Mouse (Mus musculus) C2C12 (cell line): ENCODE data around the gene Tcf3. TPM values are rescaled to one million over a fixed set of nuclear protein-coding genes. Genes with fewer than 3 reads are reported as not detected.

Experiments used
- H3K27me3 ChIP-seq: one replicate; pipeline ENCODE4 v1.6.1; 2011; ENCODE audit not compliant: control insufficient read depth, insufficient read depth, insufficient read length
- H3K36me3 ChIP-seq: one replicate; pipeline ENCODE4 v1.6.1; 2011; ENCODE audit not compliant: control insufficient read depth, insufficient read depth
- H3K4me3 ChIP-seq: one replicate; pipeline ENCODE4 v1.5.1; 2011; ENCODE audit warnings: mild to moderate bottlenecking, control low read depth; ENCODE audit not compliant: poor library complexity, insufficient read depth, severe bottlenecking
- H3K79me2 ChIP-seq: one replicate; pipeline ENCODE4 v1.6.1; 2011; ENCODE audit not compliant: control insufficient read depth, insufficient read depth
- H3K79me3 ChIP-seq: one replicate; pipeline ENCODE4 v1.6.1; 2011; ENCODE audit warnings: low read depth, control low read depth
- H3ac ChIP-seq: one replicate; pipeline ENCODE3; 2011; ENCODE audit warnings: low read depth; ENCODE audit not compliant: control insufficient read depth, insufficient read length
- CEBPB ChIP-seq: IDR thresholded peaks from one replicate; pipeline ENCODE4 v1.6.1; 2011; ENCODE audit warnings: low read depth, mild to moderate bottlenecking, control low read depth, moderate library complexity
- CTCF ChIP-seq: IDR thresholded peaks from one replicate; pipeline ENCODE4 v1.5.1; 2011; ENCODE audit not compliant: control insufficient read depth, insufficient read depth, insufficient read length
- FOSL1 ChIP-seq: IDR thresholded peaks from one replicate; pipeline ENCODE4 v1.8.0; 2011; ENCODE audit warnings: mild to moderate bottlenecking, low read length; ENCODE audit not compliant: poor library complexity, insufficient read depth, severe bottlenecking
- MAX ChIP-seq: IDR thresholded peaks from one replicate; pipeline ENCODE4 v1.6.1; 2011; ENCODE audit warnings: mild to moderate bottlenecking, control low read depth
- MYOD1 ChIP-seq: IDR thresholded peaks from one replicate; pipeline ENCODE4 v1.6.1; 2011; ENCODE audit warnings: low read depth; ENCODE audit not compliant: control insufficient read depth, insufficient read length
- MYOG ChIP-seq: IDR thresholded peaks from one replicate; pipeline ENCODE4 v1.6.1; 2011; ENCODE audit not compliant: control insufficient read depth, insufficient read length; ENCODE audit errors: extremely low read depth
- USF1 ChIP-seq: IDR thresholded peaks from one replicate; pipeline ENCODE4 v1.6.1; 2011; ENCODE audit warnings: low read depth, mild to moderate bottlenecking, control low read depth, moderate library complexity
- polyA plus RNA-seq: library from polyadenylated mRNA; unstranded; fragments of >200 nt; fragmentation: generic; extraction: Trizol; gene quantifications from one replicate; pipeline ENCODE4 v1.2.1, GENCODE M21; 2012; ENCODE audit warnings: missing spikeins

Gene Tcf3
- polyA plus RNA-seq, 1 experiment = 111 TPM

DNA sequence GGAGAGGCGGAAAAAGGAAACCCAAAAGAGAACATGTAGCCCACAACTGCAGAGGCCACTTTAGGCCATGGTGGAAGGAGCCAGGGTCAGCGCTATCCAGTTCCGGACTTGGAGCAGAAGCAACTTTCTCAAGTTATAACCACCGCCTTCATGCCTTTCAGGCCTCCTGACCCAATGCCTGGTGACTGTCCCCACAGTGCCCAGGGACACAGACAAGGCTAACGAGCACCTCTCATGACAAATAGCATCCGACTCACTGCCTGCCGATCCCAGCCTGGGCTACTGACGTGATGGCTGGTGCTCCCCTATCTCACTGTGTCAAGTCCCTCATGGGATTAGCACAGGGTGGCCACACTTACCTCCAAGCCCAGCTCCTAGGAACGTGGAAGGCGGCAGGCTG is 12.7 kb downstream of the Tcf3 start:
- H3ac ChIP-seq = no peak overlapping the region
- peaks cover 12% of the 10 kb centered on the region for H3K79me3 ChIP-seq
- no peak overlapping the region for H3K4me3 ChIP-seq
- H3K27me3 ChIP-seq = no peaks in the 10 kb centered on the region
- H3K79me2 ChIP-seq = peaks cover 33% of the 10 kb centered on the region
- no peak for TF ChIP-seq MAX
- TF ChIP-seq CTCF = no peak
- TF ChIP-seq MYOG = no peak
- no peak for TF ChIP-seq CEBPB
- no peak for TF ChIP-seq USF1
- no peak for TF ChIP-seq MYOD1
- no peak for TF ChIP-seq FOSL1
- peaks cover 85% of the 10 kb centered on the region for H3K36me3 ChIP-seq

DNA sequence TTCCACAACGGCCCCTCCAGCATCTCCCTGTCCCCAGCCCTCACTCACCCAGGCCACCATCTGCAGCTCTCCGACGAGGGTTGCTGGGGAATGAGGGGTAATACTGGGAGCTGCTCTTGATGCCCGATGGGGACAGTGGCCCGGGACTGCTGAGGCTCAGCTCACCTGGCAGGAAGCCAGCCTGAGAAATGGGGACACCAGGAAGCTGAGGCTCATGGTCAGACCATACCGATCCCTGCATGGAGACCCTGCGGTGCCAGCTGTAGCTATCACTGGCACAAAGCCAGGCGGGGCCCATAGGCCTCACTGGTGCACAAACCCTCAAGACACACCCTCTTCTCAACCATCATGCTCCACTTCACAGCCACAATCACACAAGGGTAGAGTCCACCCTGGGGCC is 14.0 kb downstream of the Tcf3 start:
- Histone ChIP-seq H3K79me3 (peaks cover 6% of the 10 kb centered on the region), H3K79me2 (peaks cover 20% of the 10 kb centered on the region)
- TF ChIP-seq CTCF (no peak), MYOD1 (no peak), FOSL1 (no peak), CEBPB (no peak), USF1 (no peak), MAX (no peak), MYOG (no peak)

DNA sequence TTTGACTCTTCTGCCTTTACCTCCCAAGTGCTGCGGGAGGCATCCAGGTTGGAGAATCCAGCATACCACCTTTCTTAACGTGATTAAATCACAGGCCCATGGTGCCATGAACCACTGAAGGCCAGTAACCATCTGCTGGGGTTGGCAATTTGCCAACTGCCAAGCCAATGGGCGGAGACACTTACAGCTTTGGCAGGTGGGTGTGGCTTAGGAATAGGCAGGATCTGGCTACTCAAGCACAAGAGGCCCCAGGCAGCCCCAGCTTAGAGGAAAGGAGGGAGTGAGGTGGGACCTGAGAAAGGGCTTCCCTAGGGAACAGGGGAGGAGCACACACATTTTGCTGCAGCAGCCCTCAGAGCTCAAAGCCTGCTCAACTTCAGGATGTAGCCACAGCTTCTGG is 15.1 kb downstream of the Tcf3 start:
- Histone ChIP-seq H3K36me3 (peaks cover 91% of the 10 kb centered on the region), H3K27me3 (no peaks in the 10 kb centered on the region), H3K79me3 (peaks cover 2% of the 10 kb centered on the region), H3K4me3 (no peak overlapping the region), H3K79me2 (peaks cover 9% of the 10 kb centered on the region), H3ac (no peak overlapping the region)
- TF ChIP-seq MYOD1 = no peak
- TF ChIP-seq CEBPB = no peak
- TF ChIP-seq MYOG = no peak
- no peak for TF ChIP-seq FOSL1
- no peak for TF ChIP-seq MAX
- no peak for TF ChIP-seq CTCF
- TF ChIP-seq USF1 = no peak

More for the DNA sequence above, 14.0 kb downstream of the Tcf3 start:
- H3ac ChIP-seq = no peak overlapping the region
- H3K4me3 ChIP-seq = no peak overlapping the region
- no peaks in the 10 kb centered on the region for H3K27me3 ChIP-seq
- peaks cover 85% of the 10 kb centered on the region for H3K36me3 ChIP-seq

DNA sequence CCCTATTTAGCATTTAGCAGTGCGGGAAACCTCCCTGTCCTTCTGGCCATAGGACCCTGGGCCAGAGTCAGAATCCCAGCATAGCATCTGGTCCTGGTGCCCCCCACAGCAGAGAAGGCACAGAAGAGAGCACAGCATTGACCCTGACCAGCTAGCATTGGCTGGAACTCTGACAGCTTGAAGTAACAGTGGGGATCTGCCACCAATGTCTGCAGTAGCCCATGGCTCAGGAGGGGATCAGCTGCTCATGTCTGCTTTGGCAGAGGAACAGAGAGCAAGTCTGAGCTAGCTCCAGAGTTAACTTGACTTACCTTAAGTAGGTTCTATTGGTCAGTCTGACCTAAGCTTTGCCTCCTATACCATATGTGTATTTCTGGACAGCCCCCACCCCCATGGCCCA is 15.6 kb downstream of the Tcf3 start:
- TF ChIP-seq MAX = no peak
- no peak for TF ChIP-seq MYOD1
- no peak for TF ChIP-seq USF1
- no peak for TF ChIP-seq CEBPB
- TF ChIP-seq MYOG = no peak
- no peak for TF ChIP-seq CTCF
- TF ChIP-seq FOSL1 = no peak
- Histone ChIP-seq H3K27me3 (no peaks in the 10 kb centered on the region), H3K79me2 (peaks cover 4% of the 10 kb centered on the region), H3K79me3 (no peaks in the 10 kb centered on the region), H3K36me3 (peaks cover 89% of the 10 kb centered on the region), H3K4me3 (no peak overlapping the region), H3ac (no peak overlapping the region)

DNA sequence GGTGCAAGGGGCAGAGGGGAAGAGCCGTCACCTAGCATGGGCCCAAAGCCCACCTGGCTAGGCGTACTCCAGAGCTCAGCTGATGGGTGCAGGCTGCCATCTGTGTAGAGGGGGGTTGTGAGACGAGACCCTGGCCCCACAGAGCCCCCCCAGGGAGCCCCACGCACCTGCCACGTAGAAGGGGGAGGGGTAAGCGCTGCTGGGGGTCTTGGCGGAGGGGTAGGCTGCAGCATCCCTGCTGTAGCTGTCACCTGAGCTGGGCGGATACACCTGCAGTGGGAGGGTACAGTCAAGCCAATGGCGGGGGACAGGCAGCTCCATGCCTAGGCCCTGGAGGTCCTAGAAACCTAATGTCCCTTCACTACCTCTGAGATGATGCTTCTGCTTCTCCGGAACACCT is 16.1 kb downstream of the Tcf3 start:
- no peak overlapping the region for H3K4me3 ChIP-seq
- peaks cover 89% of the 10 kb centered on the region for H3K36me3 ChIP-seq

DNA sequence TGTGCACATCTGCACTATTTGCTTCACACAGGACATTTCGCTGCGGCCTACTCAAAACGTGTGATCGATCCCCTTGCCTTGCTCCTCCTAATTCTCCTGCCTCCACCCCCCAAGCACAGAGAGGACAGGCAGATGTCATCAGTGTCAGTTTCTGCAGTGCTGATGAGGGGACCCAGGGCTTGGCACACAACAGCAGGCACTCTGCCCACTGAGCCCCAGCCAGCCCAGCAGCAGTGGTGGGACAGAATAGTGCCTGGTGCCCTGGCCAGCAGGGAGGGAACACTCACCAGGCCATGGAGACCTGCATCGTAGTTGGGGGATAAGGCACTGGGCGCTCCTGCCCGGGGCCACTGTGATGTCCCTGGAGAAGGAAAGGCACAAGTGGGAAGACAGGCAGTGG is 17.9 kb downstream of the Tcf3 start:
- no peaks in the 10 kb centered on the region for H3K27me3 ChIP-seq
- H3K79me3 ChIP-seq = no peaks in the 10 kb centered on the region
- H3K79me2 ChIP-seq = no peaks in the 10 kb centered on the region
- no peak overlapping the region for H3K4me3 ChIP-seq
- no peak overlapping the region for H3ac ChIP-seq
- peaks cover 93% of the 10 kb centered on the region for H3K36me3 ChIP-seq
- TF ChIP-seq MYOG = no peak
- TF ChIP-seq MAX = no peak
- TF ChIP-seq USF1 = no peak
- TF ChIP-seq MYOD1 = no peak
- TF ChIP-seq CEBPB = no peak
- no peak for TF ChIP-seq CTCF
- TF ChIP-seq FOSL1 = no peak

More for the DNA sequence above, 16.1 kb downstream of the Tcf3 start:
- TF ChIP-seq MYOG = no peak
- TF ChIP-seq MYOD1 = no peak
- no peak for TF ChIP-seq CEBPB
- TF ChIP-seq CTCF = no peak
- TF ChIP-seq MAX = no peak
- no peak for TF ChIP-seq USF1
- TF ChIP-seq FOSL1 = no peak
- Histone ChIP-seq H3K79me3 (no peaks in the 10 kb centered on the region), H3K79me2 (no peaks in the 10 kb centered on the region), H3K27me3 (no peaks in the 10 kb centered on the region), H3ac (no peak overlapping the region)
